ENCODE assay signal across 8 mouse cellular contexts in genomic region chr6:83830941-83831605, GRCm38 (mm10). TPM values are rescaled to one million over a fixed set of nuclear protein-coding genes. Genes with fewer than 3 reads are reported as not detected.
DNase-seq lines count a peak whose midpoint lies in the region; ATAC-seq and TF ChIP-seq lines count a peak whose summit lies in the region.

No protein-coding gene starts in this region.

- peak overlapping the region; percentile 74 for H3K4me2 ChIP-seq in embryonic facial prominence, embryonic 11.5 days (ENCODE audit: low read depth, low read length)
- H3K4me2 ChIP-seq in hindbrain, embryonic 13.5 days, result peak overlapping the region; percentile 62

- ATAC-seq in embryonic facial prominence, embryonic 11.5 days (replicated peaks; ENCODE audit: insufficient number of reproducible peaks, low FRiP score, low TSS enrichment, low read depth), result no peak
- ATAC-seq in hindbrain, embryonic 13.5 days (ENCODE audit: low FRiP score), result peak; percentile 90

- peak overlapping the region; percentile 75 for H3K9ac ChIP-seq in ES-Bruce4 (ENCODE audit: low read depth, poor library complexity, severe bottlenecking)
- peak overlapping the region; percentile 84 for H3K9ac ChIP-seq in embryonic facial prominence, embryonic 11.5 days (replicated peaks; ENCODE audit: low read length)
- H3K9ac ChIP-seq in hindbrain, embryonic 13.5 days, result peak overlapping the region; percentile 80

- peak; percentile 5 to 14 for DNase-seq in layer of hippocampus, adult 18-20 months (ENCODE audit: low spot score in 2 of 2)
- no peak for DNase-seq in layer of hippocampus, adult 11-12 months (ENCODE audit: low spot score)
- peak; percentile 21 for DNase-seq in embryonic facial prominence, embryonic 11.5 days (ENCODE audit: low spot score)
- DNase-seq in midbrain, embryonic 10.5 days (ENCODE audit: low spot score), result no peak
- no peak for DNase-seq in adrenal gland, postnatal 25 days
- no peak for DNase-seq in urinary bladder, postnatal 4 days (ENCODE audit: low spot score in 2 of 2)

- H3K36me3 ChIP-seq in ES-Bruce4 (ENCODE audit: control insufficient read depth, insufficient read depth, low read length, poor library complexity, severe bottlenecking), result peaks cover 3% of the 10 kb centered on the region
- H3K36me3 ChIP-seq in embryonic facial prominence, embryonic 11.5 days (replicated peaks; ENCODE audit: control insufficient read depth, insufficient read depth, low read depth, low read length), result no peaks in the 10 kb centered on the region
- no peaks in the 10 kb centered on the region for H3K36me3 ChIP-seq in hindbrain, embryonic 13.5 days
- peaks cover 14% of the 10 kb centered on the region for H3K36me3 ChIP-seq in midbrain, embryonic 10.5 days

- TF ChIP-seq CTCF in ES-Bruce4 (IDR thresholded peaks at IDR 0.05; ENCODE audit: low read depth, low read length), result no peak

- no peak overlapping the region for H3K27ac ChIP-seq in ES-Bruce4 (ENCODE audit: insufficient read depth, low read length)
- peak overlapping the region; percentile 73 for H3K27ac ChIP-seq in embryonic facial prominence, embryonic 11.5 days (replicated peaks; ENCODE audit: low read depth, low read length)
- peak overlapping the region; percentile 93 for H3K27ac ChIP-seq in hindbrain, embryonic 13.5 days
- peak overlapping the region; percentile 91 for H3K27ac ChIP-seq in midbrain, embryonic 10.5 days (replicated peaks)

- no peak for TF ChIP-seq EP300 in ES-Bruce4 (IDR thresholded peaks at IDR 0.05; ENCODE audit: insufficient read depth, low read depth, low read length)

- no peaks in the 10 kb centered on the region for H3K9me3 ChIP-seq in ES-Bruce4 (replicated peaks; ENCODE audit: control insufficient read depth, insufficient read depth, low read length, poor library complexity, severe bottlenecking)
- no peaks in the 10 kb centered on the region for H3K9me3 ChIP-seq in embryonic facial prominence, embryonic 11.5 days (replicated peaks; ENCODE audit: control insufficient read depth, low read length)
- no peaks in the 10 kb centered on the region for H3K9me3 ChIP-seq in hindbrain, embryonic 13.5 days
- H3K9me3 ChIP-seq in midbrain, embryonic 10.5 days (replicated peaks), result no peaks in the 10 kb centered on the region

- H3K4me3 ChIP-seq in ES-Bruce4 (ENCODE audit: low read depth, low read length), result peak overlapping the region; percentile 91
- peak overlapping the region; percentile 72 for H3K4me3 ChIP-seq in embryonic facial prominence, embryonic 11.5 days (ENCODE audit: low read depth, low read length)
- H3K4me3 ChIP-seq in hindbrain, embryonic 13.5 days, result peak overlapping the region; percentile 72
- H3K4me3 ChIP-seq in midbrain, embryonic 10.5 days, result peak overlapping the region; percentile 73

- H3K27me3 ChIP-seq in ES-Bruce4 (ENCODE audit: control insufficient read depth, insufficient read depth, low read length, poor library complexity, severe bottlenecking), result no peaks in the 10 kb centered on the region
- H3K27me3 ChIP-seq in embryonic facial prominence, embryonic 11.5 days (ENCODE audit: control insufficient read depth, insufficient read depth, low read length), result no peaks in the 10 kb centered on the region
- H3K27me3 ChIP-seq in hindbrain, embryonic 13.5 days, result no peaks in the 10 kb centered on the region
- H3K27me3 ChIP-seq in midbrain, embryonic 10.5 days (ENCODE audit: low read depth, poor library complexity, severe bottlenecking), result no peaks in the 10 kb centered on the region

- 3% methylated on average over 35 of the region's 35 CpGs for WGBS in embryonic facial prominence, embryonic 11.5 days
- 2% methylated on average over 35 of the region's 35 CpGs for WGBS in hindbrain, embryonic 13.5 days
- WGBS in midbrain, embryonic 10.5 days, result 3% methylated on average over 35 of the region's 35 CpGs

- no peak for TF ChIP-seq POLR2A in ES-Bruce4 (IDR thresholded peaks at IDR 0.05; ENCODE audit: insufficient read depth, low read length)

- no peaks in the 10 kb centered on the region for H3K4me1 ChIP-seq in ES-Bruce4 (ENCODE audit: control insufficient read depth, insufficient read depth, low read length)
- H3K4me1 ChIP-seq in embryonic facial prominence, embryonic 11.5 days (ENCODE audit: control insufficient read depth, insufficient read depth, low read length), result no peaks in the 10 kb centered on the region
- H3K4me1 ChIP-seq in hindbrain, embryonic 13.5 days (replicated peaks), result peaks cover 19% of the 10 kb centered on the region
- peaks cover 13% of the 10 kb centered on the region for H3K4me1 ChIP-seq in midbrain, embryonic 10.5 days

RNA-seq across cellular contexts. Expression of gene Paip2b, which starts 0.5 kb away (rescaled TPM):
- 10 to 100 TPM; 62.2 to 64.0 TPM for total RNA-seq in layer of hippocampus, adult 18-20 months (2021)
- 40.9 and 44.2 TPM in 2 replicates for polyA plus RNA-seq in ES-Bruce4 (2011; ENCODE audit: insufficient read depth, insufficient read length, low read depth, missing spikeins)
- 20.1 and 21.7 TPM in 2 replicates for polyA plus RNA-seq in embryonic facial prominence, embryonic 11.5 days (2014; fragmentation: Nextera tagmentation; extraction: Ambion mirVana)
- 25.3 and 27.8 TPM in 2 replicates for polyA plus RNA-seq in hindbrain, embryonic 13.5 days (2015; fragmentation: Nextera tagmentation; extraction: Ambion mirVana)
- polyA plus RNA-seq in midbrain, embryonic 10.5 days (2016; fragmentation: Nextera tagmentation; extraction: Ambion mirVana), result 18.6 and 20.5 TPM in 2 replicates
- 21.1 and 28.2 TPM in 2 replicates for total RNA-seq in adrenal gland, postnatal 25 days (2021)

RNA-seq across cellular contexts. Expression of gene Zfp638, which starts 35.8 kb away (rescaled TPM):
- 100 to 1,000 TPM; 134 to 139 TPM for total RNA-seq in layer of hippocampus, adult 18-20 months (2021)
- polyA plus RNA-seq in ES-Bruce4 (2011; ENCODE audit: insufficient read depth, insufficient read length, low read depth, missing spikeins), result 162 and 177 TPM in 2 replicates
- 101 and 116 TPM in 2 replicates for polyA plus RNA-seq in embryonic facial prominence, embryonic 11.5 days (2014; fragmentation: Nextera tagmentation; extraction: Ambion mirVana)
- polyA plus RNA-seq in hindbrain, embryonic 13.5 days (2015; fragmentation: Nextera tagmentation; extraction: Ambion mirVana), result 87.8 and 88.9 TPM in 2 replicates
- 67.2 and 72.9 TPM in 2 replicates for polyA plus RNA-seq in midbrain, embryonic 10.5 days (2016; fragmentation: Nextera tagmentation; extraction: Ambion mirVana)
- total RNA-seq in adrenal gland, postnatal 25 days (2021), result 102 and 117 TPM in 2 replicates

RNA-seq across cellular contexts. Expression of gene Nagk, which starts 36.3 kb away (rescaled TPM):
- 10 to 100 TPM; 46.1 to 51.0 TPM for total RNA-seq in layer of hippocampus, adult 18-20 months (2021)
- polyA plus RNA-seq in ES-Bruce4 (2011; ENCODE audit: insufficient read depth, insufficient read length, low read depth, missing spikeins), result 8.4 and 11.8 TPM in 2 replicates
- 28.7 and 28.9 TPM in 2 replicates for polyA plus RNA-seq in embryonic facial prominence, embryonic 11.5 days (2014; fragmentation: Nextera tagmentation; extraction: Ambion mirVana)
- polyA plus RNA-seq in hindbrain, embryonic 13.5 days (2015; fragmentation: Nextera tagmentation; extraction: Ambion mirVana), result 98.1 and 98.5 TPM in 2 replicates
- polyA plus RNA-seq in midbrain, embryonic 10.5 days (2016; fragmentation: Nextera tagmentation; extraction: Ambion mirVana), result 26.1 and 35.2 TPM in 2 replicates
- total RNA-seq in adrenal gland, postnatal 25 days (2021), result 50.4 and 59.5 TPM in 2 replicates

RNA-seq across cellular contexts. Expression of gene Tex261, which starts 55.5 kb away (rescaled TPM):
- 10 to 100 TPM; 46.8 to 49.1 TPM for total RNA-seq in layer of hippocampus, adult 18-20 months (2021)
- 26.2 and 28.9 TPM in 2 replicates for polyA plus RNA-seq in ES-Bruce4 (2011; ENCODE audit: insufficient read depth, insufficient read length, low read depth, missing spikeins)
- 53.5 and 56.8 TPM in 2 replicates for polyA plus RNA-seq in embryonic facial prominence, embryonic 11.5 days (2014; fragmentation: Nextera tagmentation; extraction: Ambion mirVana)
- 63.5 and 65.5 TPM in 2 replicates for polyA plus RNA-seq in hindbrain, embryonic 13.5 days (2015; fragmentation: Nextera tagmentation; extraction: Ambion mirVana)
- 81.6 and 81.7 TPM in 2 replicates for polyA plus RNA-seq in midbrain, embryonic 10.5 days (2016; fragmentation: Nextera tagmentation; extraction: Ambion mirVana)
- 108 and 125 TPM in 2 replicates for total RNA-seq in adrenal gland, postnatal 25 days (2021)

Comparison
In these comparisons a context has a peak if more than half of its experiments do, and no peak if none do; other contexts are left out.
1. DNase-seq: peak in layer of hippocampus, adult 18-20 months (2 of 2) and embryonic facial prominence, embryonic 11.5 days (single experiment); none in layer of hippocampus, adult 11-12 months (single experiment), midbrain, embryonic 10.5 days (single experiment), adrenal gland, postnatal 25 days (single experiment) and urinary bladder, postnatal 4 days (0 of 2).
2. Peak in every context shown above with its lines, with median percentiles within 50 percentile points of each other: H3K4me3 ChIP-seq and H3K9ac ChIP-seq.